Mouse (Mus musculus): Measurements from ENCODE around the gene Cmtm2b. TPM values are rescaled to one million over a fixed set of nuclear protein-coding genes. Genes with fewer than 3 reads are reported as not detected.

Cmtm2b gene
- polyA plus RNA-seq, 1 experiment from 2014 or later, result not detected

GRCm38 (mm10) chr8:104353186-104353585, 31.2 kb downstream of the Cmtm2b start:
- ATAC-seq (replicated peaks; ENCODE audit: extremely low read depth, insufficient read depth, low FRiP score), result no peak; the same call in 1 of the 2 replicates
- H3K4me3 ChIP-seq (ENCODE audit: low read length), result no peak overlapping the region
- 56% methylated on average over 5 of the region's 5 CpGs for WGBS
- no peak overlapping the region for H3K9ac ChIP-seq (ENCODE audit: low read length)
- H3K36me3 ChIP-seq (ENCODE audit: control insufficient read depth, insufficient read depth), result peaks cover 6% of the 10 kb centered on the region; the same call in 1 of the 2 replicates
- no peak overlapping the region for H3K4me2 ChIP-seq (ENCODE audit: low read depth, low read length)
- no peaks in the 10 kb centered on the region for H3K27me3 ChIP-seq (ENCODE audit: control insufficient read depth, insufficient read depth, low read length)
- H3K4me1 ChIP-seq (ENCODE audit: control insufficient read depth, insufficient read depth, low read length), result peaks cover 11% of the 10 kb centered on the region
- H3K9me3 ChIP-seq (replicated peaks; ENCODE audit: control insufficient read depth, low read length), result no peaks in the 10 kb centered on the region
- no peak overlapping the region for H3K27ac ChIP-seq (ENCODE audit: low read length)

GRCm38 (mm10) chr8:104354504-104354903, 32.5 kb downstream of the Cmtm2b start:
- no peaks in the 10 kb centered on the region for H3K27me3 ChIP-seq (ENCODE audit: control insufficient read depth, insufficient read depth, low read length)
- peaks cover 3% of the 10 kb centered on the region; the same call in 1 of the 2 replicates for H3K4me1 ChIP-seq (ENCODE audit: control insufficient read depth, insufficient read depth, low read length)
- no peak overlapping the region for H3K4me3 ChIP-seq (ENCODE audit: low read length)
- WGBS, result 86% methylated on average over 10 of the region's 10 CpGs
- peaks cover 6% of the 10 kb centered on the region; the same call in 1 of the 2 replicates for H3K36me3 ChIP-seq (ENCODE audit: control insufficient read depth, insufficient read depth)
- no peaks in the 10 kb centered on the region for H3K9me3 ChIP-seq (replicated peaks; ENCODE audit: control insufficient read depth, low read length)
- no peak for ATAC-seq (replicated peaks; ENCODE audit: extremely low read depth, insufficient read depth, low FRiP score)
- H3K27ac ChIP-seq (ENCODE audit: low read length), result no peak overlapping the region
- H3K9ac ChIP-seq (ENCODE audit: low read length), result no peak overlapping the region
- H3K4me2 ChIP-seq (ENCODE audit: low read depth, low read length), result no peak overlapping the region

GRCm38 (mm10) chr8:104358637-104359036, 36.6 kb downstream of the Cmtm2b start:
- H3K9me3 ChIP-seq (replicated peaks; ENCODE audit: control insufficient read depth, low read length), result no peaks in the 10 kb centered on the region
- 80% methylated on average over 3 of the region's 3 CpGs for WGBS
- H3K27ac ChIP-seq (ENCODE audit: low read length), result no peak overlapping the region
- H3K4me2 ChIP-seq (ENCODE audit: low read depth, low read length), result no peak overlapping the region
- H3K27me3 ChIP-seq (ENCODE audit: control insufficient read depth, insufficient read depth, low read length), result no peaks in the 10 kb centered on the region
- no peak overlapping the region for H3K9ac ChIP-seq (ENCODE audit: low read length)
- H3K4me1 ChIP-seq (ENCODE audit: control insufficient read depth, insufficient read depth, low read length), result peaks cover 3% of the 10 kb centered on the region; the same call in 1 of the 2 replicates
- no peak overlapping the region for H3K4me3 ChIP-seq (ENCODE audit: low read length)
- 0 out of 2 replicates have a peak, but pooled peaks cover 2% of the 10 kb centered on the region for H3K36me3 ChIP-seq (ENCODE audit: control insufficient read depth, insufficient read depth)
- ATAC-seq (replicated peaks; ENCODE audit: extremely low read depth, insufficient read depth, low FRiP score), result no peak

GRCm38 (mm10) chr8:104359778-104360456, 37.9 kb downstream of the Cmtm2b start:
- no peak overlapping the region for H3K27ac ChIP-seq (ENCODE audit: low read length)
- H3K9ac ChIP-seq (ENCODE audit: low read length), result no peak overlapping the region
- no peak overlapping the region for H3K4me2 ChIP-seq (ENCODE audit: low read depth, low read length)
- no peaks in the 10 kb centered on the region for H3K36me3 ChIP-seq (ENCODE audit: control insufficient read depth, insufficient read depth)
- ATAC-seq (replicated peaks; ENCODE audit: extremely low read depth, insufficient read depth, low FRiP score), result no peak
- no peaks in the 10 kb centered on the region for H3K9me3 ChIP-seq (replicated peaks; ENCODE audit: control insufficient read depth, low read length)
- no peak overlapping the region for H3K4me3 ChIP-seq (ENCODE audit: low read length)
- H3K27me3 ChIP-seq (ENCODE audit: control insufficient read depth, insufficient read depth, low read length), result no peaks in the 10 kb centered on the region
- 79% methylated on average over 15 of the region's 15 CpGs for WGBS
- peaks cover 3% of the 10 kb centered on the region; the same call in 1 of the 2 replicates for H3K4me1 ChIP-seq (ENCODE audit: control insufficient read depth, insufficient read depth, low read length)

- Histone ChIP-seq H3K9ac (ENCODE audit: low read length) (no peak overlapping the region), H3K4me1 (ENCODE audit: control insufficient read depth, insufficient read depth, low read length) (peaks cover 6% of the 10 kb centered on the region)
- WGBS, result 93% methylated on average over 9 of the region's 9 CpGs
These were observed 43.7 kb downstream of the Cmtm2b start for GRCm38 (mm10) chr8:104365695-104366094.

GRCm38 (mm10) chr8:104367398-104367797, 45.4 kb downstream of the Cmtm2b start:
- Histone ChIP-seq H3K4me3 (ENCODE audit: low read length) (no peak overlapping the region), H3K9ac (ENCODE audit: low read length) (no peak overlapping the region), H3K27ac (ENCODE audit: low read length) (no peak overlapping the region), H3K4me2 (ENCODE audit: low read depth, low read length) (no peak overlapping the region), H3K36me3 (ENCODE audit: control insufficient read depth, insufficient read depth) (no peaks in the 10 kb centered on the region), H3K4me1 (ENCODE audit: control insufficient read depth, insufficient read depth, low read length) (peaks cover 6% of the 10 kb centered on the region), H3K27me3 (ENCODE audit: control insufficient read depth, insufficient read depth, low read length) (no peaks in the 10 kb centered on the region), H3K9me3 (replicated peaks; ENCODE audit: control insufficient read depth, low read length) (no peaks in the 10 kb centered on the region)
- WGBS, result 69% methylated on average over 5 of the region's 5 CpGs
- ATAC-seq (replicated peaks; ENCODE audit: extremely low read depth, insufficient read depth, low FRiP score), result no peak

More at GRCm38 (mm10) chr8:104365695-104366094, 43.7 kb downstream of the Cmtm2b start:
- Histone ChIP-seq H3K9me3 (replicated peaks; ENCODE audit: control insufficient read depth, low read length) (no peaks in the 10 kb centered on the region), H3K36me3 (ENCODE audit: control insufficient read depth, insufficient read depth) (no peaks in the 10 kb centered on the region), H3K27me3 (ENCODE audit: control insufficient read depth, insufficient read depth, low read length) (no peaks in the 10 kb centered on the region), H3K27ac (ENCODE audit: low read length) (no peak overlapping the region), H3K4me2 (ENCODE audit: low read depth, low read length) (no peak overlapping the region), H3K4me3 (ENCODE audit: low read length) (no peak overlapping the region)
- no peak for ATAC-seq (replicated peaks; ENCODE audit: extremely low read depth, insufficient read depth, low FRiP score)

- no peak for ATAC-seq (replicated peaks; ENCODE audit: extremely low read depth, insufficient read depth, low FRiP score)
- Histone ChIP-seq H3K27ac (ENCODE audit: low read length) (no peak overlapping the region), H3K36me3 (ENCODE audit: control insufficient read depth, insufficient read depth) (no peaks in the 10 kb centered on the region), H3K4me1 (ENCODE audit: control insufficient read depth, insufficient read depth, low read length) (peaks cover 15% of the 10 kb centered on the region), H3K4me3 (ENCODE audit: low read length) (no peak overlapping the region), H3K27me3 (ENCODE audit: control insufficient read depth, insufficient read depth, low read length) (no peaks in the 10 kb centered on the region), H3K9me3 (replicated peaks; ENCODE audit: control insufficient read depth, low read length) (no peaks in the 10 kb centered on the region), H3K4me2 (ENCODE audit: low read depth, low read length) (no peak overlapping the region), H3K9ac (ENCODE audit: low read length) (no peak overlapping the region)
- WGBS, result 77% methylated on average over 12 of the region's 12 CpGs
These were observed 47.6 kb downstream of the Cmtm2b start for GRCm38 (mm10) chr8:104369591-104369990.

GRCm38 (mm10) chr8:104370071-104370470, 48.0 kb downstream of the Cmtm2b start:
- no peak for ATAC-seq (replicated peaks; ENCODE audit: extremely low read depth, insufficient read depth, low FRiP score)

GRCm38 (mm10) chr8:104371121-104371520, 49.1 kb downstream of the Cmtm2b start:
- 90% methylated on average over 6 of the region's 6 CpGs for WGBS
- peaks cover 29% of the 10 kb centered on the region for H3K4me1 ChIP-seq (ENCODE audit: control insufficient read depth, insufficient read depth, low read length)
- ATAC-seq (replicated peaks; ENCODE audit: extremely low read depth, insufficient read depth, low FRiP score), result no peak
- no peaks in the 10 kb centered on the region for H3K27me3 ChIP-seq (ENCODE audit: control insufficient read depth, insufficient read depth, low read length)
- H3K36me3 ChIP-seq (ENCODE audit: control insufficient read depth, insufficient read depth), result no peaks in the 10 kb centered on the region
- H3K4me3 ChIP-seq (ENCODE audit: low read length), result no peak overlapping the region
- no peaks in the 10 kb centered on the region for H3K9me3 ChIP-seq (replicated peaks; ENCODE audit: control insufficient read depth, low read length)
- no peak overlapping the region for H3K4me2 ChIP-seq (ENCODE audit: low read depth, low read length)
- no peak overlapping the region for H3K9ac ChIP-seq (ENCODE audit: low read length)
- no peak overlapping the region for H3K27ac ChIP-seq (ENCODE audit: low read length)

More at GRCm38 (mm10) chr8:104370071-104370470, 48.0 kb downstream of the Cmtm2b start:
- Histone ChIP-seq H3K9me3 (replicated peaks; ENCODE audit: control insufficient read depth, low read length) (no peaks in the 10 kb centered on the region), H3K4me2 (ENCODE audit: low read depth, low read length) (no peak overlapping the region), H3K9ac (ENCODE audit: low read length) (no peak overlapping the region), H3K27me3 (ENCODE audit: control insufficient read depth, insufficient read depth, low read length) (no peaks in the 10 kb centered on the region), H3K27ac (ENCODE audit: low read length) (no peak overlapping the region), H3K36me3 (ENCODE audit: control insufficient read depth, insufficient read depth) (no peaks in the 10 kb centered on the region), H3K4me3 (ENCODE audit: low read length) (no peak overlapping the region), H3K4me1 (ENCODE audit: control insufficient read depth, insufficient read depth, low read length) (peaks cover 19% of the 10 kb centered on the region)
- 69% methylated on average over 6 of the region's 6 CpGs for WGBS
